Mouse (Mus musculus): ENCODE results near the gene Pomgnt1.

Gene Pomgnt1

DNA sequence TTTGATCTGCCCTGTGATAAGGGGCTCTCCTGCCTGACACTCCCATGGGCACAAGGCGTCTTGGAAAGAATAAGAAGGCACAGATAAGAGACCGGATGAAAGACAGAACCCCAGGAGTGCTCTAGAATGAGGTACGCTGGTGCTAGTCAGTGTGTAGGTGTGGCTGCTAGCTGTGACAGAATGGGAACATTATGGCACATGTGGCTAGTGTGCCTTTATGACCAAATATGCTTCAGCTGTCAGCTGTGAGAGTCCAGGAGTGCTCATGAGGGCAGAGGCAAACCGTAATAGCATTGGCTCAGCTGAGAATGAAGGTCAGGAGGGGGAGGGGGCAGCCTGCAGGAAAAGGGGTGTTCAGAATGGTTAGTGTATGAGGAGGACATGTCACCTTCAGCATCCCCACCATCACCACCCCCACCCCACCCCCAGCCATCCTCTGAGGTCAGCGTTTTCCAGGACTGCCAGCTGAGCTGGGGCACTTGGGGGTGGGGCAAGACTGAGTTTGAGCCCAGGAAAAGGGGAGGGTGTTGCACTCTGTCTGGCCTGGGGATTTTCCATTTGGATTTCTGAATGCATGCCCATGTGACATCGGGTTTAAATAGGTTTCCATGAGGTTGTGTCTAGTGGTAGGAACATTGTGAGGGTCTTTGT is 51.0 kb downstream of the Pomgnt1 start:
- DNase-seq: no peak

DNA sequence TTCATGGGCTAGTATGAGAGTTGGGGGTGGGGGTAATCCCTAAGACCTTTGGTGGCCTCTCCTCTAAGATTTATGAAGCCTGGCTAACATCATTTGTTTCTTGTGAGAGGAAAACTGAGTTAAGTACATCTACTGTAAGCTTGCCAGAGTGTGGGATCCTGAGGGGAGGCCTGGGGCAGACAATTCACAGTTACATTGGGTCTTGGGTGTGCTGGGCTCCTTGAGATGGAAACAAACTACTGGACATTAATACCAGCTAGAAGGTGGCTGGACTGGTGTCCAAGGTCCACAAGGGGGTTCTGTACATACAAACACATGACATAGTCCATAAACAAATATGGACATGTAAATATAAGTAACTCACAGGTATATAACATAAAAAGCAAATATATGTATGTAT is 51.5 kb downstream of the Pomgnt1 start:
- no peak for DNase-seq

GRCm38 (mm10) chr4:116175711-116176542 is 52.3 kb downstream of the Pomgnt1 start:
- DNase-seq: no peak

- DNase-seq: peak; percentile 63
These were observed 52.9 kb downstream of the Pomgnt1 start for GRCm38 (mm10) chr4:116176543-116176988.

DNA sequence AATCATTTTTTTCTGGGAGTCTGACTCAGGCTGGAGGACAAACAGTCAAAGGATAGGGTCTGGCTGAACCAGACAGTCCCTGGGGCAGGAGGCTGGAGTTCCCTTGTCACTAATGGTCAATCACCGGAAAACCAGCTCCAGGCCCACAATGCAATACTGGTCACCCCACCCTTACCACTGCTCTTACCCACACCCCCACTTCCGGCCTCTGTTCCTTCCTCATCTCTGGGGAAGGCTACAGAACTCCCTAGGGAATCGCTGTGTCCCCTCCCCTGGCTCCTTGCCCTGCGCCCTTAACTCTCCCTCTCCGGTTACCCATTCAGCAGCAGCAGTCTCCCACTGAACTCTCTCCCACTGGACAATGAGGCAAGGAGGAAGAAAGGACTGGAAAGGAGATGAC is 53.5 kb downstream of the Pomgnt1 start:
- DNase-seq: peak; percentile 40

- no peak for DNase-seq
These were observed 58.4 kb downstream of the Pomgnt1 start for GRCm38 (mm10) chr4:116182079-116182478.

DNA sequence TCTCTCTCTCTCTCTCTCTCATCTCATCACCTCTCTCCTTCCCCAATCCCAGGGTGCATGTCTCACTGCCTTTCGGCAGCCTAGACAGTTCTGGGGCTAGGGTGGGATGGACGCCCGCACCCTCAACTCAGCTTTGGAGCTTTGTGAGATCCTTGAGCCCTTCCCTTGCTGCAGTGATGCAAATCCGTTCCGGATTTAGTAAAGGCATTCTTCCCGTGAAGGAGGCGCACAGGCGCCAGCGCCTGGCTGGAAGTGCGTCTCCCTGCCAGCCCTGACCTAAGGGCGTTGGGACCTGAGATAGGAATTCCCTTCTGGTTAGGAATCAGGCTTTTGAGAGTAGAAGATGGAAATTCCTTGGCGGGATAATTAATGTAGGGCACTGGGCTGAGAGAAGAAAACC is 59.1 kb downstream of the Pomgnt1 start:
- no peak for DNase-seq

GRCm38 (mm10) chr4:116185083-116185482 is 61.4 kb downstream of the Pomgnt1 start:
- no peak for DNase-seq

DNA sequence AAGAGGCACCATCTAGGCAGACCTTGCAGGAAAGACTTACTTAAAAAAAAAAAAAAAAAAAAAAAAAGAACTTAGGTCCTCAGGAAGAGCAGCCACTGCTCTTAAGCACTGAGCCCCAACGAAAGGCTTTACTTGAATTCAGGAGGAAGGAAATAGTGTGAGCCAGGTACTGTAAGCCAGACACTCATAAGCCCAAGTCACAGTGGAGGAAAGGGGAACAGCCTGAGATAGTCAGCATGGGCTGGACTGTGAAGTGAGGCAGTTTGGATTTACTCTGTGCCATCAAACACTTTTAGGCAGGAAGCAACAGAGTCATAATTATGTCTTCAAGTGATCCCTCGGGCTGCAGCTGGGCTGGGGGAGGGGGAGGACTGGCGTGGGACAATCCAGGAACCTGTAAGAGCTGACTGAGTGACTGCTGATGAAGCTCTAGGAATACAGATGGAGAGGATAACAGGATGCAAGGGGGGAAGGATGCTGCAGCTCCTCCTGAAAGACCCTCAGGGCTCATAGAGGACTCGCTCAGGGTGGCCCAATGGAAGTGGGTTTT is 68.7 kb downstream of the Pomgnt1 start:
- no peak for DNase-seq

DNA sequence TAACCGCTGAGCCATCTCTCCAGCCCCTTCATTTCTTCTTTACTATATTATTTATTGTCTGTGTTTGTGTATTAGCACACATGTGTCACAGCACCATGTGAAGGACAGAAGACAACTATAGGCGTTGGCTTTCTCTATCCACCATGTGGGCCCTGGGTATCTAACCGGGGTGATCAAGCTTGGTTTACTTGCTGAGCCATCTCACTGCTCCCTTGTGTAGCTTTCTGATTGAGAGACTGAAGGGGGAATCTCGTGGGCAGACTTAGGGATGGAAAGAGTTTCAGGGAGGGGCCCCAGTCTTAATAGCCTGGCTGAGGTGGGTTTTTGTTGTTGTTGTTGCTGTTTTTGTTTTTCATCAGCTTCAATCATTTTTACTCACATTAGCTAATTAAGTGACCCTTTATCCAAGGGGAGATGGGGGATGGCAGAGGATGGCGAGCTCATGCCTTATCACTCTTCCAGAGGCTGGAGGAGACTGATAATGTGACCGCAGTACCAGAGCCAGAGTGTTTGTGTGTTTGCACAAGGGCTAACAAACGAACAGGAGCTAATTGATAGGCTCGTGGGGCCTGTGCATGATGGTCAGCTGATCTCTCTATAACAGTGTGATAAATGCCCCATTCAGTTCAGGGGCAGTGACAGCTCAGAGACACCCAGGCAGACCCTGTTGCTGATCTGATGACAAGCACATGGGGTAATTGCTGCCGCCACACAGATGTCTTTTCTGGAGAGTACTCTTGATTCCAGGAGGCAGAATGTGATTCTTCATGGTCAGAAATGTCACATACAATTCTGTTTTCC is 70.1 kb downstream of the Pomgnt1 start:
- no peak for DNase-seq

- no peak for DNase-seq
These were observed 74.8 kb downstream of the Pomgnt1 start for GRCm38 (mm10) chr4:116198422-116198821.

DNA sequence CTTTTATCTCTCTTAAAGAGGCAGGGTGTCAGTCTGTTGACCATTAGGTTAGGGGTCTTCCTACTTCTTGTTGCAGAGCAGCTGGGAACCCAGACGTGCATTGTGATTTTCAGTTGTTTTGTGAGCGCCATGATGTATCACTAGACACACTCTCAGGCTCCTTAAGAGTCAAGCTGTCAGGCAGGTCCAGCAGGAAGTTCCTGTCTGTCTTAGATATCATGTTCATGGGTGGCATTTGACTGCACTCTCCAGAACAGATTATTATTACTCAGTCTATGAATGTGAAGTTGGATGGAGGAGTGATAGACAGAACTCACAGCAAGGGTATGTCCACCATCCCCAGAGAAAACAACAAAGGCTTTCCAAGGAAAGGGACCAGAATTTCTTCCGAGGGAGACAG is 80.8 kb downstream of the Pomgnt1 start:
- no peak for DNase-seq

- no peak for DNase-seq
These were observed 82.9 kb downstream of the Pomgnt1 start for GRCm38 (mm10) chr4:116206531-116206930.

DNA sequence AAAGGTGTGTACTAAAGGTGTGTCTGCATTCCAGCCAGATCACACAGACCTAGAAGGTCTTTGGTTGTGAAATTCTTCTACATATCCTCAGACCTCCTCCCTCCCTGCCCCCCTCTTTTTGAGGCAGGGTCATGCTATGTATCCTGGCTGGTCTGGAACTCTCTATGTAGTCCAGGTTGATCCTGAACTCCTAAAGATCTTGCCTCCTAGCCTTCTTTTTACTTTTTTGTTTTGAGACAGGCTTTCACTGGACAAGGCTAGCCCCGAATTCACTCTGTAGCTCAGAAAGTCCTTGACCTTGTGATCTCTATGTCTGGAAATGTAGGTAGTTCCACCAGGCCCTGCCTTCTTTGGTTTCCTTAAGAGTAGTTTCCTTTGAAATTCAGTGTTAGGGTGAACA is 85.3 kb downstream of the Pomgnt1 start:
- DNase-seq: no peak
